Mouse (Mus musculus): ENCODE data around the gene Nlrp10.

Nlrp10 gene

DNA sequence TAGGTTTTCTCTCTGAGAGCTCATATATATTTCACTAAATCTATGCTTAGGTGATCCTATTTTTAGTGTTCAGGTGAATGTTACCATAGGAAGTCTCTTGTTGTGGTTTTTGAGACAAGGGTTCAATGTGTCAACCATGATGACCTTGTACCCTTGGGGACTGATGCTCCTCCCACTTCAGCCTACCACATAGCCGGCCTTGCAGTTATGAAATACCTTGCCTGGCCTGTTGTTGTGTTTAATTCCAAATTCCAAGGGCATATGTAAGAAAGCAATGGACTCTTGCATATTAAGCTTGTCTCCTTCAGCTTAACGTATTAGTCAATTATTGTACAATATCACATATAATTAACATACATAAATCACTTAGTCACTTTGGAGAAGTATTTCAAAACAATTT is 26.0 kb downstream of the Nlrp10 start:
- no peak for DNase-seq (ENCODE audit: extremely low read depth, low read depth, low spot score)

GRCm38 (mm10) chr7:108894320-108894719 is 35.7 kb downstream of the Nlrp10 start, which contains the start of gene Olfr519:
Olfr519 (minus strand) TSS chr7:108894420.
- no peak for DNase-seq (ENCODE audit: extremely low read depth, low read depth, low spot score)

DNA sequence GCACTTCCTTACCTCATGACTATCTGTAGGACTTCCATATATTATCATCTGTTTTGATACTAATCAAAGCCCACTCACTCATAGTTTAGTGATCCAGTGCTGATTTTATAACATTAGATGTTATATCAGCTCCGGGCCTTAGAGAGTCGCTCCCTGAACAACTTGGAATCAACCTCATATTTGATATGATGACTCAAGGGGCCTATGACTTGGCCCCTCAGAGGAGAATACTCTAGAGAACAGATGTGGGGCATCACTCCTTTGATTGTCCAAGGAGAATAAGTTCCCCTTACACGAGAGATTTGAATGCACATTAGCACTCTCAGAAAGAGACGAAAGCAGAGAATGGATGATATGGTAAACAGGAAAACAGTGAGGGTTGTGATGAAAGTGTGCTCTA is 45.1 kb downstream of the Nlrp10 start, which contains the start of gene Olfr518:
Olfr518 (minus strand) TSS at position 101 of the 400 bp plus-strand sequence.
- DNase-seq (ENCODE audit: extremely low read depth, low read depth, low spot score), result no peak

- no peak for DNase-seq (ENCODE audit: extremely low read depth, low read depth, low spot score)
Observed at GRCm38 (mm10) chr7:108872279-108872678, 57.7 kb downstream of the Nlrp10 start, which contains the start of gene Olfr517. Olfr517 (minus strand) TSS chr7:108872379.

Data from fat pad, adult 2 months (tissue).